Mouse (Mus musculus) monocyte, adult 2 months (primary cell): ENCODE measurements at regions not wholly inside any gene's neighbourhood (a gene's known extent, or its start where the extent isn't known, plus 50 kb on each side); places are given as distances from the start of the nearest gene placed in this dataset.
A peak's percentile ranks its signal among the peaks of the same experiment; 100 is the strongest.

ENCODE experiments used
- DNase-seq, 2 experiments: peaks; one replicate each; pipeline ENCODE4 v3.0.0; 2022; ENCODE audit warnings: low spot score in 2 of 2, low read depth in 1 of 2

DNA sequence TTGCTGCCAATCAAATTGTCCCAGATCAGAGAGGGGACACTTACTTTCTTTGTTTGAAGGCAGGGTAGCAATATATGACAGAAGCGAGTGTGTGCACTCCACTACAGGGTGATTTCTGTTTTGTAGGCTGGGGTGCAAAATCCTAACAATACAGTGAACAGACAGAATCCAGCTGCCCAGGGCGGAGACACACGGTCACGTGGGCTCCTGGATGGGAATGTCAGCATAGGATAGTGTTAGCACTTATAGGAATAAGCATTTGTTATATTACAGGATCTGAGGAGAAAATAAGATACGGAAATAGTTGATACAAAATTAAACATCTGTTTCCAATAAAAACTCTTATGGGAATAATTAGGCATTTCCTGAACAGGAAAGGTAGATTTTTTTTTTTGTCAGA lies 169.1 kb upstream of the Ubr2 start:
- no peak for DNase-seq

DNA sequence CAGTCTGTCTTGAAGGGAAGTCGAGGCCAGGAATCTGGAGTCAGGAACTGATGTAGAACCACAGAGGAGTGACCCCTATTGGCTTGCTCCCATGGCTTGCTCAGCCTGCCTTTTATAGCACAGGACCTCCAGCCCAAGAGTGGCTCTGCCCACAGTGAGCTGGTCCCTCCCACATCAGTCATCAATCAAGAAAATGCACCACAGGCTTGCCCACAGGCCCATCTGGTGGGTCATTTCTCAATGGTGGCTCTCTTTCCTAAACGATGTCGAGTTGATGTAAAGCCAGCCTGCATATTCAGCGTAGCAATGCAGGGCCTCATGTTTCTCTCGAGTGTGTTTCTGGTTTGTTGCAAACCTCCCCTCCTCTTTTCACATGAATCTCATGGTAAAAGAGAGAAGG lies 168.3 kb upstream of the Ubr2 start:
- no peak for DNase-seq

GRCm38 (mm10) chr17:47177671-47178246 lies 167.4 kb upstream of the Ubr2 start:
- no peak for DNase-seq

DNA sequence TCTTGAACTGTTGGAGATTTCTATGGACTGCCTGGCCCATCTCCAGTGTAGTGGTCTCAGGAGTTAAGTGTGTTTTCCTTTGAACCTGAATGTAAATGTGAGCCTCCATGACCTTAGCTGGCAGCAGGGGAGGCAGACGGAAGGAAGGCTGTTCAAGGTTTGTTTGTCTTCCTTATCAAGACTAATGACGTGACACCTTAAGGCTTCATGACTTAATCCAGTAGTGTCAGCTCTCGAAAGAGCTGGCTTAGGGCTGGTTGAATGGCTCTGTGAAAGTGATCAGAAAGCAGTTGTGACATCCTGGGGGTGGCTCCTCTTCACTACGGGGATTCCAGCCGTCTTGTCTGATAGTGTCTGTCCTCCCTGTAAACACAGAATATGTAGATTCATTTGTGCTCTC lies 166.0 kb upstream of the Ubr2 start:
- no peak for DNase-seq

DNA sequence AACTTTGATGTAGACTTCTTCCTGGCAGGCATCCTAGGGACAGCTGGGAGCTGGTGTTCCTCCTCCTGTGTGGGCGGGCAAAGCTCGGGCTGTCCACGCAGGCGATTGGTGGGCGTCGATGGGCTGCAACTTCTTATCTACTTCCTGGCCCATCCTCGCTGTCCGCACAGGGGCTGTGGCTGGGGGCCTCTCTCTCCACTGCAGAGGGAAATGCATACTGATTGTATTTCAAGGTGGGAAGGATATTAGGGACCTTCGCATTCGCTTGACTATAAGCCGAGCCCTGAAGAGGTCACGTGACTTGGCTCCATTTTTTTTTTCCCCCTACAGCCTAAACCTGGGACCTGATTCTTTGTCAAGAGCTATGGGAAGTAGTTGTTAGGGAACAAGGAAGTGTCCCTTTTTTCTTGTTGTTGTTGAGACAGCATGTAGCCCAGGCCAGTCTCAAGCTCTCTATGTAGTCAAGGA lies 164.4 kb upstream of the Ubr2 start:
- DNase-seq = peak in 1 of 2 experiments; percentile 39

DNA sequence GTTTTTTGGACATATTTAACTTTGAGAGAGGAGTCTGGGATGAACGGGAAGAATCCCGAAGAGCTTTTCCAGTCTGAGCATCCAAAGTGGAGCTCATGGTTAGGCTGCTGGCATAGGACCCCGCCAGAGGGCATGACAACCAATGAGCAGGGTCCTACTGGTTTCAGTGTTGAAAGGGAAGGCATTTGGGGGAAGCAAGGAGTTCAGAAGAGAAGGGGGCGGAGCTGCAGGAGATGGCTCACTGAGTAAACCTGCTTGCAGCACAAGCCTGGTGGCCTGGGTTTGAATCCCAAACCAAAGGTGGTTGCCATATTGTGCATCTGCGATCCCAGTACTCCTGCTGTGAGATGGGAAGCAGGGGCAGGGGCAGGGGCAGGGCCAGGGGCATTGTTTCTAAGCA lies 161.4 kb upstream of the Ubr2 start:
- no peak for DNase-seq

DNA sequence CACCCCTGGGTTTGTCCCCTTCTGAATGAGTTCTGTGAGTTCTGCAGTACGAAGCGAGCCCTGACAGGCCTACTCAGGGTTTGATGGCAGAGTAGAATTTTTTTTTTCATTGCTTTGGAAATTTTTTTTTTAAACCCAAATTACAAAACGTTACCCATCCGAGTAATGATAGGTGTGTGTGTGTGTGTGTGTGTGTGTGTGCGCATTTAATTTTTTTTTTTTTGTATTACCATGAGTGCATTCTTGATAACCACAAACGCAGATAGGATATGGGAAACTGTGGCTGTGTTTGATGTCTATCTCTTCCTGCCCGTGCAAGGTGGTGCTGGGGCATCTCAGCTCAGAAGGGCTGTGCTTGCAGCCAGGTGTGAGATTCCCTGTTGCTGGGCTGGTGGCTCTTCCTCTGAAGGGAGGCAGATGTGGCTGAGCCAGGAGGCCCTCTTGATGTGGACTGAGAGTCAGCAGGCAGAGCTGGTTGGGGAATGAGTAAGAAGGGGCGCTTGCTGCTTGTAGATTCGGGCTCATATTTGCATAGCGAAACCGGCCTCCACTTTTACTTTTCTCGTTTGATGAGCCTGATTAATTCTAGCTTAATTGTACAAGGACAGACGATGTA lies 160.7 kb upstream of the Ubr2 start:
- no peak for DNase-seq

- DNase-seq = no peak
Measured at GRCm38 (mm10) chr17:47168105-47168504, 157.7 kb upstream of the Ubr2 start.

DNA sequence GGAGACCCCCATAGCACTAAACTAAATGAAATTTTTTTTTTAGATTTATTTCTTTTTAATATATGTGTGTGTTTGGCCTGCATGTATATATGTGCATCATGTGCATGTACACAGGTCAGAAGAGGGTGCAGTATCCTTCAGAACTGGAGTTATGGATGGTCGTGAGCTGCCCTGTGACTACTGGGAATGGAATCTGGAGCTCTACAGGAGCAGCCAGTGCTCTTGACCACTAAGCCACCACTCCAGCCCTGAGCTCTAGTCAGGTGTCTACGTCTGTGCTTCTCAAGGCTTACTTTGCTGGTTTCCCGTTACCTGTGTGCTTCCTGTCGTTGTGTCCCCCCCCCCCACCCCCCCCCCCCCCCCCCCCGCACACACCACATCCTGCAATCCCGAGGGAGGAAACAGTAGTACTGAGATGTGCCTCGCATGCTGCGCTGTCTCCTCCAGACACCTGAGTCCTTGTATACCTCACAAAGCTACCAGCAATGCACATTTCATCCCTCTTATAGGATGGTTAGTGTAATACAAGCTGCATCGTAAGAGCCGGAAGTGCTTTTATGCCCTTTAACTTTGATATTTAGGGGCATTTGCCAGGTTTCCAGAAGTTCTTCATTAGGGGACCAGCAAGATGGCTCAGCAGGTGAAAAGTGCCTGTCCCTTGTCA lies 153.5 kb upstream of the Ubr2 start:
- DNase-seq = no peak

- no peak for DNase-seq
Measured at GRCm38 (mm10) chr17:47162459-47162858, 152.1 kb upstream of the Ubr2 start.

DNA sequence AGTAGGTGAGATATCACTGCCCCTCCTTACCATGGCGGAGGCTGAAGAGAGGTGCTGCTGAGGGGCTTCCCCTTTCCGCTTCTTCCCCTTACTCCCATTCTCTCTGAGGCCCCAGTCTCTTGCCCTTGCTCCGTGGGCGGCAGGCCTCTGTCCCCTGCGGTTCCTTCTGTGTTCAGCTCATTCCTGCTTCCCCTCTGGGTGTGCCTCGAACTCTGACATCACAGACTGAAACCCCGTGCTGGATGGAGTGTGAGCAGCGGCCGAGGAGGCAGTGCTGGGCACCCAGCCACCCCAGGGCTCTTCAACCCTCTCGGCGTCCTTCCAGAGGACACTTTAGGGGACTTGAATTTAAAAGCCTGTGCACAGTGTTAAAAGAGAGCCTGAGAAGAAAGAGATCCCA lies 145.9 kb upstream of the Ubr2 start:
- DNase-seq = peak; percentile 29 to 54

GRCm38 (mm10) chr17:47151557-47152278 lies 141.4 kb upstream of the Ubr2 start:
- no peak for DNase-seq

GRCm38 (mm10) chr17:47151193-47151556 lies 140.8 kb upstream of the Ubr2 start:
- no peak for DNase-seq

- no peak for DNase-seq
Measured at GRCm38 (mm10) chr17:47150636-47151035, 140.3 kb upstream of the Ubr2 start.

- no peak for DNase-seq
Measured at GRCm38 (mm10) chr17:47149662-47150061, 139.3 kb upstream of the Ubr2 start.

DNA sequence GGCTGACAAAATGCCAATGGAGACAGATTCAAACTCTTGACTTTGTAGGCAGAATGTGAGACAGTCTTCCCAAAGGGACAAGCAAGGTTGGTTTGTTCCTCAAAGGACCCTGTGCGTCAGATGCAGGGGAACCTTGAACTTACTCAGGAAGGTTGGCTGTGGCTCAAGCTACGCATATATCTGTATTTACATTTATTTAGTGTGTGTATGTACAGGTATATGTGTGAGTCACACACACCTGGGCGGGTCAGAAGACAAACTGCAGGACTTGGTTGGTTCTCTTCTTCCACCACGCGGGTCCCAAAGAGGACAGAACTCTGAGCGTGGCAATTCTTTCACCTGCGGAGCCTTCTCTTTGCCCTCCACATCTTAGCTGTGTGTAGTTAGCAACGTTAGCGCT lies 138.8 kb upstream of the Ubr2 start:
- no peak for DNase-seq

GRCm38 (mm10) chr17:47146640-47147039 lies 136.3 kb upstream of the Ubr2 start:
- DNase-seq = no peak

GRCm38 (mm10) chr17:47145590-47145989 lies 135.2 kb upstream of the Ubr2 start:
- DNase-seq = no peak

- no peak for DNase-seq
Measured at GRCm38 (mm10) chr17:47144996-47145395, 134.6 kb upstream of the Ubr2 start.

- no peak for DNase-seq
Measured at GRCm38 (mm10) chr17:47144460-47144859, 134.1 kb upstream of the Ubr2 start.

- no peak for DNase-seq
Measured at GRCm38 (mm10) chr17:47143898-47144297, 133.5 kb upstream of the Ubr2 start.

GRCm38 (mm10) chr17:47142885-47143284 lies 132.5 kb upstream of the Ubr2 start:
- DNase-seq = no peak
